Mouse (Mus musculus) A20 (cell line): ENCODE results near the gene Ncln.

Source experiments
- DNase-seq: peaks from one replicate; pipeline ENCODE4 v3.0.0-alpha.2; 2011; ENCODE audit warnings: low read depth, low spot score

The Ncln gene

GRCm38 (mm10) chr10:81513798-81514197, 17.6 kb upstream of the Ncln start:
- DNase-seq, result no peak

GRCm38 (mm10) chr10:81510246-81510810, 14.1 kb upstream of the Ncln start:
- no peak for DNase-seq

- DNase-seq, result no peak
Measured at GRCm38 (mm10) chr10:81507691-81508489, 11.7 kb upstream of the Ncln start.

- peak; percentile 34 for DNase-seq
Measured at GRCm38 (mm10) chr10:81507095-81507494, 10.9 kb upstream of the Ncln start.

GRCm38 (mm10) chr10:81505016-81505664, 8.9 kb upstream of the Ncln start:
- DNase-seq, result no peak

GRCm38 (mm10) chr10:81502658-81503057, 6.5 kb upstream of the Ncln start:
- peak; percentile 74 for DNase-seq

- no peak for DNase-seq
Measured at GRCm38 (mm10) chr10:81501863-81502262, 5.7 kb upstream of the Ncln start.

GRCm38 (mm10) chr10:81500032-81500431, 3.8 kb upstream of the Ncln start, which contains the start of gene S1pr4:
Gene S1pr4, minus strand, starts transcription at chr10:81500132.
- DNase-seq, result no peak

- DNase-seq, result no peak
Measured at GRCm38 (mm10) chr10:81499250-81499901, 3.2 kb upstream of the Ncln start.

GRCm38 (mm10) chr10:81498316-81499249, 2.4 kb upstream of the Ncln start:
- no peak for DNase-seq

- DNase-seq, result peak; percentile 64
Measured at GRCm38 (mm10) chr10:81497401-81498270, 1.4 kb upstream of the Ncln start.

GRCm38 (mm10) chr10:81496969-81497368, 777 bp upstream of the Ncln start:
- DNase-seq, result no peak

GRCm38 (mm10) chr10:81495616-81496263, 452 bp downstream of the Ncln start:
- DNase-seq, result no peak

GRCm38 (mm10) chr10:81495151-81495550, 1.0 kb downstream of the Ncln start:
- DNase-seq, result no peak

- DNase-seq, result no peak
Measured at GRCm38 (mm10) chr10:81494260-81495041, 1.7 kb downstream of the Ncln start.

- DNase-seq, result peak; percentile 44
Measured at GRCm38 (mm10) chr10:81493601-81494220, 2.5 kb downstream of the Ncln start.

GRCm38 (mm10) chr10:81492606-81493240, 3.5 kb downstream of the Ncln start:
- DNase-seq, result no peak

- no peak for DNase-seq
Measured at GRCm38 (mm10) chr10:81491018-81491417, 5.2 kb downstream of the Ncln start.
